Mouse (Mus musculus): ENCODE measurements around the gene D430041D05Rik.

The D430041D05Rik gene

DNA sequence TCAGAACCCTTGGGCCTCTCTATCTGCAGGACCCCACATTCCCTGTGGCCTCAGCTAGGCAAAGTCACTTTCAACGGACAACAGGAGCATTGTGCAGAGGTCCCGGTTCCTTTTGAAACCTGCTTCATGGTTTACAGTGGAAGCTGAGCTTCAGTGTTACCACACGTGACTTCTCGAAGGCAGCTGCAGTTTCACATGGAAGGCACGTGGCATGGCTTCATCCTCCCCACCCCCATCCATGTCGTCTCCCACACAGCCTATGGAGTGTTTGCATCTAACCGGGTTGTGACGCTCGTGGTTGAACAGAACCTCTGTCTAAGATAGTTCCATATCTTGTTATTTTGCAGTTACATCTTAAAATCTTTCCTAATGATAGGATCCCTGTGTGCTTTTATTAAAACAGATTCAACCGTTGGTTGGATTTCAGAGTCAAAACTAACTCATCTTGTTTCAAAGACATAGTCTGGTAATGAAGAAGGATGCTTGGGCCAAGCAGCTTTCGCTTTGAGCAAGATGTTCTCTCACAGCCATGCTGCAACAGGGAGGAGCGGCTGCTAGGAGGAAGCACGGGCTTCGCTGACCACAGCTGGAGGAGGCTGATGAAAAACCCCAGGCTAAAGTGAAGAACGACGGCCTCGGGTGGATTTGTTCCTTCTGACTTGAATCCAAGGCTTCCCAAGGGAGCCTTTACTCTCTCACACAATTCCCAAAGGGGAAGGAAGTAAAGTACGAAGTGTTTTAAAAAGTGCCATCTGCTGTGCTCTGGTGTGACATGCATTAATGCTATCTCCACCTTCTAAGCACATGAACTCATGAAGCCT is 149.7 kb downstream of the D430041D05Rik start:
- no peak for DNase-seq (ENCODE audit: low spot score)

DNA sequence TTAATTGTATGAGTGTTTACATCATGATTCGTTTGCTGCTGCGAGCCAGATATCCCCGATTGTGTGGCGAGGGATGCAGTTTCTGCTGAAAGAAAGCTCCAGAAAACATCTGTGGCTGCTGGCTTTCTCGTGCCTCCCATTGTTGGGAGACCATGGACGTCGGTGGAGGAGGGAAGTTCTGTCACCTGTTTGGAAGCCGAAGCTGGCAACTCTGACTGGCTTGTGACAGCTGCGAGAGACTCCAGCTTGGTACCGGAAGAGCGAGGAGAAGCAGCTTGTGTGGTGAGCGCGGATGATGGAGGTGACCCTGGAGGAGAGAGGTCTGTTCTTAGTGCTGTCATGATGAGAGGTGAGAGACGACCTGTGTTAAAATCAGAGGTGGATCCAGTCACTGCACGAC is 154.2 kb downstream of the D430041D05Rik start:
- DNase-seq (ENCODE audit: low spot score), result no peak

DNA sequence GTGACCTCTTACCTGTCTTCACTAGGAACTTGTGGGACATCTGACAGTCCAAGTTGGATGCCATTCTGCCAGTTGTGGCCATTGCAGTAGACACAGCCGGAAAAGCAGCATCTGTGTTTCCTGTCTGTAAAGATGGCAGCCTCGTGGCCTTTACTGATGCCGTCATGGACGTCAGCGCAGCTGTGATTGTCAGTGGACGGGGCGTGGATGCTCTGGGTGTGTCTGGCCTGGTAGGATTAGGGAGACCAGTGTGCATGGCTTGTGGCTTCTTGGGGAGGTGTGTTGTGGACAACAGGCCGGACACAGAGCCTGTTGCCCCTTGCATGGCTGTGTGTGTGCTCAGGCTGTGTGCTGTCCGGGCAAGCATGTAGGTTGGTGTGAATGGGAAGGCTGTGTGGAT is 155.9 kb downstream of the D430041D05Rik start:
- no peak for DNase-seq (ENCODE audit: low spot score)

DNA sequence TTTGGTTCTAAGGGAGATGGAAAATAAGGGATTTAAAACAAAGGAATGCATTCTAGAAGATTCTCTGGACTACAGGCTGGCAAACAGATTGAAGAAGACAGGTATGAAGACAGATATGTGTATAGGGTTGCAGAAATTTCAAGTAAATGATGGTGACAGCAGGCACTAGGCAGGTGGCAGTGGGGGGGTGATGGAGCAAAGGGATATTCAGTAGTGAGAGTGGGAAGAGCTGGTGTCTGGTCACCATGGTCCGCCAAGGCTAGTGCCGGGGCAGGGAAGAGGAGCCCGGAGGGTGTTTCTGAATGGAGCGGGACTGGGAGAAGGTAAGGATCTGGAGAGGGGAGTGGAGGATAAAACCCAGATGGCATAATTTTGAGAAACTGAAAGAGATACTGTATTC is 157.5 kb downstream of the D430041D05Rik start:
- no peak for DNase-seq (ENCODE audit: low spot score)

DNA sequence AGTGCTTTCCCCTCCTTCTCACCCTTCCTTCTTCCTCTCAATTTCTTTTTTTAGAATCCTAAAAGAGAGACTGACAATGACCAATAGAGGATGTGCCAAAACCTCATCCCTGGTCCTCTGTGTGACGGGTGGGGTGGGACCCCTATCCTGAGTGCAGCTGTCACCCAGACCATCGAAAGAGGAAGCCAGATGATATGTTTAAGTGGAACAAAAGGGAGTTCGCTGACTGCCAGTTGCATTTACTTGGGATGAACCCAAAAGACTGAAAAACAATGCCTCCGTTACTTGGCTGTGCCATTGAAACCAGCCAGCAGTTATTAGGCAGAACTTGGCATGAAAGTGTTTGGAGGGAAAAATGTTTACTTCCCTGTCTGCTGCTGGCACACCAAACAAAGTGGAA is 159.2 kb downstream of the D430041D05Rik start:
- no peak for DNase-seq (ENCODE audit: low spot score)

DNA sequence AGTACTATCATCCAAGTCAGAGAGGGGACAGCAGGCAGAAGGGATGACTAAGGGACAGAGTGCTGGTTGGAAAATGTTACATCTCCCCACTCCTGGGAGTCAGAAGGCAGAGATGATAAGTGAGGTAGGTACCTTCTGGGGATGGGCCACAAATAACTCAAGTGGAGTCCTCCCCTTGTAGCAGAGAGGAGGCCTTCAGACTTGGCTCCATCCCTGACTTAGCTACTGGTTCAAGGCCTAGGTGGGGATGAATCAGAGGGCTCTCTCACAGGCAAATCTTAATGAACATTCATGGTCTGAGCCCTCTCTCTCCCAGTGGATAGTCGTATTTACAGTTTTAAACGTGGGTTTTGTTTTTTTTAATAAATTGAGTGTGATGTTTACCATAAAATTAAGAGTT is 161.0 kb downstream of the D430041D05Rik start:
- DNase-seq (ENCODE audit: low spot score), result no peak

DNA sequence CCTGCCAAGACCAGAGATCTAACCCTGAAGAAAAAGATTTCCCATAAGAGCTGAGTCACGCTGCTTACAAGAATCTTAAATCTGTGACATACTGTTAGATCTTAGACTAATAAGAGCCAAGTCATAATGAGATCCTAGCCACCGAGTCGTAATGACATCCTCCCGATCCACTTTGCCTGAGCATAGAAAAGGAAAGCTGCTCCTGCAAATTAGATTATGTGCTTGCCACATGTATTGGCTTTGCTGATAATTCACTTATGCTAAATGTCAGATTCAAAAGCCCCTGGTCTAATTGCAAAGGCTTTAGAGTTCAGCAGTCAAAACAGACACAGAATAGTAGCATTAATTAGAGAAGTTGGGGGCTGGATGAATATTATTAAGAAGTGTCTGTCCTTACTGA is 164.0 kb downstream of the D430041D05Rik start:
- DNase-seq (ENCODE audit: low spot score), result no peak

DNA sequence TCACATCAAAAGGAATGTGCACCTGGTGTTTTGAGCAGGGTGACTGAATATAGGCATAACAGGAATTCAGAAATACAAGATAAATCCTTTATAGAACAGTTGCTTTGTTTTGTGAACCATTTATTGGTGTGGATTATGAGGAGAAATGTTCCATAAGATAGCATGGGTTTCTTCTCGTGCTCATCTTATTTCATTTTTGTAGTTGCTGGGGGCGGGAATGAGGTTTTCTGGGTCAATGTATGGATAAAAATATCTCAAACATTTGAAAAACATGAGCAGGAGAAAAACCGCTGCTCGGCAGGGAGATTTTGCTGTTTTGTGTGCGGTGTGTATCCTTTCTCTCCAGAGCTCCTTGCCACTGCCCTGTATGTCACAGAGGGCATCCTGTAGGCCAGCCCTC is 168.8 kb downstream of the D430041D05Rik start:
- no peak for DNase-seq (ENCODE audit: low spot score)

DNA sequence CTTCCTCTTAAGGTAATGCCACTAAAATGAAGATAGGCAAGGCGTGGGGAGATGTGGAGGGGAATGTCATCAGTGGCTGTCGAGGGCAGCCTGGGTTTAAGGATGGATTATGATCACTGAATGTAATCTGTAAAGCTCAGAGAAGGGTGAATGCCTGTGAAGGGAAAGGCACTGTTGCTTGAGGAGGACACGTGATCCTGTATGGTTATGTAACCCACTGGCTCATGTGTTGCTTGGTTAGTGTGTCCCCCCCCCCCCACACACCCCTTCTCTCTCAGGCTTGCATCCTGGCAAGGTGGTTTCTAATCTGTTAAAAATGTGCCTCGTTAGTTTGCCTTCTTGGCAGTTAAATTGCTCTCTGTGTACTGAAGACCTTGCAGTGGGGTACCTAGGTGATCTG is 173.7 kb downstream of the D430041D05Rik start:
- no peak for DNase-seq (ENCODE audit: low spot score)

DNA sequence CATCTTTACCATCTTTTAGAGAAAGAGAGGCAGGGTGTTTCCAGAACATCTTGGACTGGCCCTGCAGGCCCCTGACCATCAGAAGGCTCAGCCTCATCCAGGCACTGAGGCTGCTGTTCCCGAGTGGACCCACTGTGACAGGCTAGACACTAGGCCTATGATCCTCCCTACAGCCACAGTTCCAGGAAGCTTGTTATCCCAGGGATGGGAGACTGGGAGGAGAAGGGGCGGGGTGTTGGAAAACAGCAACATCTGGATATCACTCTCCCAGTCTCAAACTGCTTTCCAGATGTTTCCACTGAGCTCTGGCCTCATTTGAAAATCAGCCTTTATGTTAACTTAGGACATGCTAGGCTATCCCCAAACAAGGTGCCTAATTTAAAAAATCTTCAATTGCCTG is 180.4 kb downstream of the D430041D05Rik start:
- DNase-seq (ENCODE audit: low spot score), result no peak

DNA sequence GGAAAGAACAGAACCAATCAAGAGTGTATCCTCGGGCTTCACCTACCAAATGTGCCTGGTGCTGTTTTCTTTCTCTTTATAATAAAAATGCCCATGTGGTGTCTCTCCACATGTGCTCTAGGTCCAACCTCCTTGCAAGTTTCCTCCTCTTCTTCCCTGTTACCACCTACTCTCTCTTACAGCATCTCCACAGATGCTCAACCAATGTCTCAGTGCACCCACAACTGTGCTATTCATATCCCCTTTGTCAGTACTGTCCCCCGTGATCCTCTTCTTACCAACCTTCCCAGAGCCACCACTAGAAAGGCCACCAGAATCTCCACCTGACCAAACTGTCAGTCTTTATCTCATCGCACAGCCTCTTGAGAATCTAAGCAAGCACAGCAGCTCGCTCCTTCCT is 184.8 kb downstream of the D430041D05Rik start:
- DNase-seq (ENCODE audit: low spot score), result no peak

DNA sequence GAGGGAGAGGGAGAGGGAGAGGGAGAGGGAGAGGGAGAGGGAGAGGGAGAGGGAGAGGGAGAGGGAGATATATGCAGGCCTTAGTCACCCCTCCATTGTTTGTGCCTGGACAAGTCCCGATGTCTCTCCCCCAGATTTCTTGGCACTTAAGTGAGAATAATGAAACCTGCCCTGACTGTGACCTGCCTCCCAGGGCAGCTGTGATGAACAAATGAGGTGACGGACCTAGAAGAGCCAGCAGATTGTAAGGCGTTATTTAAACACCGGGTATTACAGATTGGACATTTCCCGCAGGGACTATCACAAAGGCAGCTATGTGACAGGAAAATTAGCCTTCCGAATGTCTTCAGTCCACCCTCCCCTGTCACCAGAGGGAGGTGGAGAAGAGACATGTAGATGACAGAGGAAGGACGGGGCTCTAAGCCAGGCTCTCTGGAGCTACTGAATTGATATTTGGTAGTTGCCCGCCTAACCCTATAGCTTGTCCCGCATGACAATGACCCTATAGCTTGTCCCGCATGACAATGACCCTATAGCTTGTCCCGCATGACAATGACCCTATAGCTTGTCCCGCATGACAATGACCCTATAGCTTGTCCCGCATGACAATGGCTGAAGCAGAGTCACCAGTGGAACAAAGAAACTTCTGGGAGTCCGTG is 191.0 kb downstream of the D430041D05Rik start:
- DNase-seq (ENCODE audit: low spot score), result no peak

DNA sequence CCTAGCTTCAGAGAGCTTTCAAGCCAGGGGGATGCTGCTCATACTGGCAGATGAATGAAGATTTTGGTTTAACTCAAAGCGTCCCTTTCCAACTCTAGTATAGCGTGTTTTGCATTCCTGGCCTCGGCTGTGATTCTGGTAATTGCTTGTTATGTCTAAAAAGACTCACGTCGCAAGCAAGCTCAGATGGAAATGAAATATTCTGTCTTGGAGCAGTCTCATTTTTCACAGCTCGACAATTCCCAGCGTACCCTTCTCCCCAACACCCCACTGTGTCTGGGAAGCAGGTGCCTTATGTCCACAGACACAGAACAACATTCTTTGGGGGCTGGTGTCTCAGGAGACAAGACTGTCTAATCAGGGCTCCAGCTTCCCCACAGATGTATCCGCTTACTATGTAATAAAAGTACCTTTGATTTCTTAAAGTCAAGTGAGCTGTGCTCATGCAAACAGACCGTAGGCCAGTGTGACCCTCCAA is 192.2 kb downstream of the D430041D05Rik start:
- DNase-seq (ENCODE audit: low spot score), result no peak

DNA sequence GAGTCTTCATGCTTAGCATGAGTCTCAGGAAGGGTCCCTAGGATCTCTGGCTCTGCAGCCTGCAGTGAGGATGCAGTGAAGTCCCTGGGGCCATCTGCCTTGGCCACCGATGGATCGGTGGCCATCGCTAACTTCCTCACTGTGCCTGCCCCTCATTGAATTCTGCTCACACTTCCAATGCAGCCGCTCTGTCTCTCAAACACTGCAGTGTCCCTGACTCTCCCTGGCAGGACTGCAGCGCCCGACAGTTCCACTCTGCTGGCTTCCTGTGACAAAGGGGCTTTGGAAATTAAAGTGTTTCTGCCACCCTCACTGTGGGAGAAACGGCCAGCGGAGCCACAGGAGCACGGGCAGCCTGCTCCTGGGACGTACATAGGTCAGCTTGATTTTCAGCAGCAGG is 192.7 kb downstream of the D430041D05Rik start:
- no peak for DNase-seq (ENCODE audit: low spot score)

DNA sequence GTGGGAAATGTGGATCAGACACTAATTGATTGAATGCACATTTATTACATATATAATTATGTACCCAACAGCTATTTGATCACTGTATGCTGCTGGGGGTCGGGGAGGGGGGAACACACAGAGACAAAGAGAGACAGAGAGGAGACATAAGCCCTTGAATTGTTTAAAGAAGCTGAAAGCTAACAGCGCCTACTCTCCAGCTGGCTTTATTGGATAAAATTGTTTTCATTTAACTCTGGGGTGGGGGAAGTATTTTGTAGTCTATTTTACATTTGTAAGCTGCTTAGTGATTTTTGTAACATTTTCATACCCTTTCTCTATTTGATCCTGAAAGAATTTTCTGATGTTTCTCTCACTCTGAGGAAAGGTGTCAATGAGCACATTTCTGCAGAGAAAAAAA is 201.4 kb downstream of the D430041D05Rik start:
- DNase-seq (ENCODE audit: low spot score), result no peak

DNA sequence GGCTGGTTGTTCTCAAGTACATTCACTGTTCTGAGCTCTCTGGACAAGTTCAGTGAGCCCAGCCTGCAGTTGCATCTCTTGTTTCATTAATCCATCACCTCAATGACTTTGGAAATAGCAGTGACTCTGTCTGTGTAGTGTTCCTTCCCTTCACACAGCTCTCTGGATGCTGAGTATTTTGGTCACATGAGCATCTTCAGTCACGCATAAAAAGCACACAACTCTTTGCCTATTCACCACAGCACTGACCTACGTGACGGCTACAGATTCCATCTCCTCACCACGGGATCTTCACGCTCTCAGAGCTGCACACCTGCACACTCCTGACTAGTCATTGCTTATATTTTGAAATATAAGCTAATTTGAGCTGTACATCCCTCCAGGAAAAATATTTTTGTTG is 202.4 kb downstream of the D430041D05Rik start:
- DNase-seq (ENCODE audit: low spot score), result no peak

DNA sequence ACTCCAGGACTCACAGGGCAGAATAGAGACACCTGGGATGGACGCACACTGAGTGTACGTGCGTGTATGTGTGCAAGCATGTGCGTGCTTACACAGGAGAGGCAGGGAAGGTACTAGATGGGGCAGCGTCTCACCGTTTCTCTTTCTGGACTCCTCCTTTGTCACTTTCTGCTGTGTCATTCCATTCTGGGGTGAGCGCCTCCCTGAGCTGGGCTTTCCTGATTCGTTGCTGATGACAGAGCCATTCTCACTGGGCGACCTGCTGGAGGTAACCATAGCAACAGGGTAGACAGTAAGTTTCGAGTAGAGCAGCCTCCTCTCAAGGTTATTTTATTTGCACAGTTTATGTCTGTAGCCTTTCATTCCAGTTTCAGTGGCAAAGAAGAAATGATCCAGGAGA is 202.9 kb downstream of the D430041D05Rik start:
- DNase-seq (ENCODE audit: low spot score), result no peak

DNA sequence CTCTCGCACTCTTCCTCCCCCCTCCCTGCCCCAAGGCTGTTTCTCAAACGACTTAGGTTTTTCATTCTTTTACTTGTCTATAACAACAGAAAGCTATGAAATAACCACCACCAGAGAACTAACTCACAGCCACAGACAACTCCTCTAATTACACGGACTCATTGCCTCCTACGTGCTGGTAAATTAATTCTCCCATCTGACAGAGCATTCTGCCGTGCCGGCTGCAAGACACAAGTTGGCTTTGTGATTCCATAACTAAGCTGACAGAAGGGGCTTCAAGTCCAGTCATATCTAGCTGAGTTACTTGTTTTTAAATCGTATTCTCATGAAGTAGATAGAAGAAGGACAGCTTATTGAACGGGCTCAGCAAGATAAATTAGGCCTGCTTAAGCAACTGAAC is 205.2 kb downstream of the D430041D05Rik start:
- DNase-seq (ENCODE audit: low spot score), result no peak

DNA sequence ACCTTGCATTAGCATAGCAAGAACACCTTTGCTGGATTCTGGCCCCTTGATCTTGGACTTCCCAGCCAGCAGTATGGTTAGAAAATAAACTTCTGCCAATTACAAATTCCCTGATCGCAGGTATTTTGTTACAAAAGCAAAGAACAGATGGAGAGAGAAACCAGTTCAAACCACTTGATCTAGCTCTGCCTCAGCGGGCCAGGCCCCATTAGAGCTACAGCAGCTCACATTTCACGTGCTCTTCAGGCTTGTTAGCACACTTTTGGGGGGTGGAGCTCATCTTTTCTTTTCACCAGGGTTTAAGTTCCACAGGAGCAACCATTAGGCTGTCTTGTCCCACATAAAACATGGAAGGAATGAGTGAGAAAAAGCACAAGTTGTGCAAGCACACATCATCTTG is 210.6 kb downstream of the D430041D05Rik start:
- DNase-seq (ENCODE audit: low spot score), result no peak

DNA sequence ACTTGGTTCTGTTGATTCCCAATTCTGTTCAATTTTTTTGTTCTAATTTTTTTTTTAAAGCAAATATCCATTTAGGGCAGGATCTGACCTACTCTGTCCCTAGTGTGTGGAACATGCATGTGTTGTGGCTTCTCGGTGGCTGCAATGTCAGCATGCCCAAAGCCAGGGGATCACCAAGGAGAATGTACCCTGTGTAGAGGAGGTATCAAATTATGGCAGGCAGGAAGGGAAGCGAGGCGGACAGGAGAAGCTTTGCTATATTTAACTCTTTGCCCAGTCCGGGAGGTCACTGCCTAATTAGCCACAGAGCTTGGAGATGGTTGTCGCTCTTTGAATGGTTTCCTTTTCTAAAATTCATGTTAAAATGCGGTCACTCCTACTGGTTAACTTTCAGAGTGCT is 212.6 kb downstream of the D430041D05Rik start:
- no peak for DNase-seq (ENCODE audit: low spot score)

DNA sequence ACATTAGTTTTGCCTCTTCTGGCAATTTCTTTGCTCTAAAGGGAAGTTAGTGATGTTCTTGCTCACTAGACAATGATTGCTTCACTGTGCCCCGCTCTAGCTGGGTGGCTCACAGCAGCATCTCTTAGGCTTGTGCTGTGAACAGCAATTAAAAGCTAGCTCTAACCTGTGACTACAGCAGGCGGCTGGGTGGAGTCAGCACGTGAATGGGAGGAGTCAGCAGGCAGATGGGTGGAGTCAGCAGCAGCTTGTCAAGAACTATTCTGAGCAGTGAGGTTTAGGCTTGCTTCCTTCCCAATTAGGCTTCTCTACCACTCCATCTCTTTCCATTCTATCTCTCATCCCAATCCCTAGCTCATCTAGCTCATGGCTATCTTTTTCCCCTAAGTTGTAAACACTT is 213.5 kb downstream of the D430041D05Rik start:
- no peak for DNase-seq (ENCODE audit: low spot score)

DNA sequence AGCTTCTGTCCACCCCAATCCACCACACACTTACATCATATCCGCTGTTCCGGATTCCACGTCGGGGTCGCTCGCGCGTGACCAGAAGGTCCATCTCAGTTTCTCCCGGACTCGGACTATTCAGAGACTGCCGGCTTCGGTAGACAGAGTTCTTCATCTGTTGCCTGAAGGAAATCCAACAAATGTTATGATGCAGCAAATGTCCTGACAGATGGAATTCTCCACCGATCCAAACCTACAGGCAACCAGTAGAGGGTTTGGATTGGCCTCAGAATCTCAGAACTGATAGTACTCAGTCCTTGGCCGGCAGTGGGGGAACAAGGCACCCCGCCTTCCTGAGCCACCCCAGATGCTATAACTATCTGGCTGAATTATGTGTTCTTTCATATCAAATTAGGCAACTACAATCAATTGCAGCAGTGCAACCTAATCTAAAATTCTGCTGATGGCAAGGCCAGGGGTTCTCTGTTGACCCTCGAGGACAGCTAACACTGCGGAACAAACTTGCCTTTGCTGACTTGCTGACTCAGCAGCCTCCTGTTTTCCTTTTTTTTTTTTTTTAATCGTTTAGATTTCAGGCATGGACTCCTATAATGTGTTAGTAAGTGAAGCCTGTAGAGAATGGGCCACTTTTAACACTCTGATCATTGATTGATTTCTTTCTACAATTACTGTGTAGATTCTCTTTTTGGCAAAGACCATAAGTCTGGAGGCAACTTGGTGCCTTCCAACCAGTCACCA is 218.2 kb downstream of the D430041D05Rik start:
- DNase-seq (ENCODE audit: low spot score), result no peak

DNA sequence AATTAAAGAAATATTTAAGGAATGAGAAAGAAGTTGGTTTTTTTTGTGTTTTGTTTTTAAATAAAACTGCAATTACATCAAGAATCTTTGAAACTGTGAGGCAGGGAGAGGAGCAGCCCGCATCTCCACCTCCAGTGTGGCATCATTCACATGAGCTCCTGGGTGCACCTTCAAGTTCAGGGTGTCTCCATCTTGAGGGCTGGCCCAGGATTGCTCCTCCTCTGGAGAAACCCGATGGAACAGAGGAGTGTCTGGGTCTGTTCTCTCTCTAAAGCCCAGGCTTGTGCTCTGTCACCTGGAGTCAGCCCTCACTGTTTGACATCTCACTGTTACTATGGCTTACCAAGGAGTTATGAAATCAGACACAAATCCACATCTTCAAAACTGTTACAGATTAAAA is 219.1 kb downstream of the D430041D05Rik start:
- no peak for DNase-seq (ENCODE audit: low spot score)

Measured in T-cell, adult 2 months (primary cell).